Mouse (Mus musculus) left cerebral cortex, adult 9 months (tissue): ENCODE results near the gene Cnmd.
A peak's percentile ranks its signal among the peaks of the same experiment; 100 is the strongest.

Source experiments
- DNase-seq, 2 experiments: peaks; one replicate each; pipeline ENCODE4 v3.0.0; 2022; ENCODE audit warnings: low spot score in 2 of 2

The Cnmd gene

DNA sequence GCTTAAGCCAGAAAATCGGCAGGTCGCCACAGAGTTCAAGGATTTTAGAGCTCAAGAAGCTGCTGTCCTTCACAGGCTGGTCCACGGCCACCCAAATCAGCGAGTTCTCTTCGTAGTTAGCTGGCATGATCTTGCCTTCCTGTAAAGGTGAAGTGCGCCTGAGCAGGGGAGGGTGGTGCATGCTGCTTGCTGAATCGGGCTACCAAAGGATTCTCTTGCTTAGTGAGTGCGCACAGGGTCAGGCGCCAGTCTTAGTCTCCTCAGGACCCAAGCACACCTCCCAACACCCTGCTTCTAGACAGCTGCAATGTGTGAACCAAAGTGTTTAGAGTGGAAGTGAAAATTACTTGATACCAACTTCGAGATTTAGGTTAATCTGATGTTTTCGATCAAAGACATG lies 16.6 kb downstream of the Cnmd start:
- DNase-seq: no peak

DNA sequence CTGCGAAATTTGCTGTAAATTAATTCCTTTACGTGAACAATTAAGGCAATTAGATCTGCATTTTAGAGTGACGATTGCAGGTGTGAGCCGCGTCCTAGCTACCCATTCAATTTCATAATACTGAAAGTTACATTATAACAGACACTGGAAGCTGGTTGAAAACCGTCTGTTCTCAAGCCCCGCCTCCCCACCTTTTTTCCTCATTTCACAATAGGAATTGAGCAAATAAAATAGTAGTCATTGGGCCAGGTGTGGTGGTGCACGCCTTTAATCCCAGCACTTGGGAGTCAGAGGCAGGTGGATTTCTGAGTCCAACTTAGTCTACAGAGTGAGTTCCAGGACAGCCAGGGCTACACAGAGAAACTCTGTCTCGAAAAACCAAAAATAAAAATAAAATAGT lies 19.9 kb downstream of the Cnmd start:
- no peak for DNase-seq

DNA sequence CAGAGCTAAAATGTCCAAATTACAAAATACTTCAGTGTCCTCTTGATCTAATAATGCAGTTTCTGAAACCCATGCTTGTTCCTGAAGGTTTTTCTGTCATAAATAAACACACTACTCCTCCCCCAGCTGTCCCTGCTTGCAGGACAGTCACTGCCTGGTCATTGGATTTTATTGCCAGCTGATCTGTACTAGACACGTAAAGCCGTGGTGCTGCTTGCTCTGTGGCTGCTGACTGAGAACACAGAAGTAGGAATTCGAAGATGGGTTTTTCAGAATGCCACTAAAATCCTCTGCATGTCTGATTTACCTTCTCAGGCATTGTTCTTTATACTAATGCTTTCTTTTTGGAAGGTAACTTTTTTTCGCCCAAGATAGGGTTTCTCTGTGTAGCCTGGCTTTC lies 25.2 kb downstream of the Cnmd start:
- no peak for DNase-seq

DNA sequence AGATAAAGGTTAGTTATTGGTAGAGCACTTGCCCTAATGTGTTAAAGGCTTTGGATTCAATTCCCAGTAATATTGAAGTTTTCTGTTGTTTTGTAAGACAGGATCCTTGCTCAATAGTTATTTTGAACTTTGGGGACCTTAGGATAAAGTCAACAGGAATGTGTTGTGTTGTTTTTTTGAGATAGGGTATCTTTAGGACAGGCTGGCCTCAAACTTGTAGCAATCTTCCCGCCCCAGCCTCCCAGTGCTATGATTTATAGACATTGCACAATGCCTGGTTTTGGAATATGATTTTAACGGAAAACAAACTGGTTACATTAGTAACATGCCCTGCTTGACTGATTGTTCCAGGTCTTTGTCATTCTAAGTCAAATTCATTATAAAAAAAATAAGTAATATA lies 28.8 kb downstream of the Cnmd start:
- DNase-seq: no peak

DNA sequence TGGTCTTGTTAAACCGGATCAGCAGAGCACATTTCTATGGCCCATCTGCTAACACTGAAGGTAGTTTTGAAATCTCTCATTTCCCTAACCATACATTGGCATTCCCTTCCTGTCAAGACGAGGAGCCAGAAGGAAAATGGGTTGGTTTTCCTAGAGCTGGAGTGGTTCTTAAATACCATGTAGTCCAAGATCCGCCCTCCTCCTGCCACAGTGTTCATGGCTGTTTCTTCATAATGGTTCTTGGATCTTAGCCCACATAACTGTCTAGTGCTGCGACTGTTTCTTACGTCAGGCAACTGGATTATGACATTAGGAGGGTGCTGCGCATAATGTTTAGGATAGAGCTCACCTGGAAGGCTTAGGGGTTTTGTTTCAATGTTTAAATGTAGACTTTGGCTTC lies 29.6 kb downstream of the Cnmd start:
- no peak for DNase-seq

DNA sequence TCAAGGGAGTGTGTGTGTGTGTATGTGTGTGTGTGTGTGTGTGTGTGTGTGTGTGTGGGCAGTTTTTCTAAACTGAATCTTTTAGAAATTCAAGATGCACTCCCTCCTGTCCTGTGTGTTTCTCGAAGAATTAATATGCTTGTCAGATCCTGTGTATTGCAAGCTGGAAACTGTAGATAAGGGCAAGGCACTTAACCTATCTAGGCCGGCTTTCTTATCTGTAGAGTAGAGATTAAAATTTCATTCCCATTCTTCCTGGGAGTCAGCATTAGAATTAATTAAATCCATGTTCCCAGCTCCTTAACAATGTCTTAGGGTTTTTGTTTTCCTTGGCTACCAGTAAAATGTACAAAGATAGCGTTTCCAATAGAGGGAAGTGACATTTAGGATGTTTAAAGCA lies 40.8 kb downstream of the Cnmd start:
- no peak for DNase-seq

DNA sequence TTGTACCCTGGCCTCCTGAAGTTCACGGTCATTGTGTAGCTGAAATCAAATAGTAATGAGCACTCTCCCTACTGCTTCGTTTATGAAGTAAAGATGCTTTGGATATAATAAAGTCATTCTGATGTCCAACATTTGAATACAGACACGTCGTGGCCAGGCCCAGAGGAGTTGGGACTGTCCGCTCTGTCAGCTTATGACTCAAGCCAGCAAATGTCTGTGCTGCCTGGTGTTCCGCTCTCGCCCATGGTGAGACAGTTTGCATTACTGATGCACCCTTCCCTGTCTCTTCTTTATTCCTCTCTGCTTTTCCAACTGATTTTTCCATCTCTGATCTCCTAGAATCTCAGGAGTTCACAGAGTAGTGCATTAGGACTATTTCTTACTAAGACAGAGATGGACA lies 42.2 kb downstream of the Cnmd start:
- no peak for DNase-seq

DNA sequence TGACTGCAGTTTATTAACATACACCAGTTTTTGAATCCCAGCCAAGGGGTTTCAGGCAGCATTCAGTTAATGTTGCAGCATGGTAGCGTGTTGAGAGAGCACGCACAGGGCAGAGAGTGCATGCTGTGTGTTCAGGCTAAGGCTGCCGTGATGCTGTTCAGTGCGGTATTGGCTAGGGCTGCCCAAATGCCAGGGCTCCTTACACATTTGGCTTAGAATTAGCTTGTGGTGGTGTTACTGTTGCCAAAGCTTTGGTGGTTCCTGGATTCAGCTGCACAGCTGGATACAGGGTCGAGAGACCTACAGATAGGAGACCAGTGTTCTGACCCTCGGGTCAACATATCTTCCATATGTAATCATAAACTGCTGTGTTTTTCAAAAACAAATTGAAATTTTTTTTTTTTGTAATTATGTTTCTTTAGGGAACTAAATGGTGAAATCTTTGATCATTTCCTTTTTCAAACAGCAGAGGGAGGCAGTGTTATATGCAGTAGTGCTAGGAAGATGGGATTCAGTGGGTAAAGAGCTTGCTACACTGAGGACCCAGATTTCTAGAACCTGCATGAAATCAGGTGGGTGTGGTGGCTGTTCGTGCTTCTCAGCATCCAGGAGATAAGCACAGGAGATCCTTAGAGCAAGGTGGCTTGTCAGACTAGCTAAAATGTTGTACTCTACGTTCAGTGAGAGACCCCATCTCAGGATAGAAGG lies 44.7 kb downstream of the Cnmd start:
- DNase-seq: peak in 1 of 2 experiments; percentile 32

DNA sequence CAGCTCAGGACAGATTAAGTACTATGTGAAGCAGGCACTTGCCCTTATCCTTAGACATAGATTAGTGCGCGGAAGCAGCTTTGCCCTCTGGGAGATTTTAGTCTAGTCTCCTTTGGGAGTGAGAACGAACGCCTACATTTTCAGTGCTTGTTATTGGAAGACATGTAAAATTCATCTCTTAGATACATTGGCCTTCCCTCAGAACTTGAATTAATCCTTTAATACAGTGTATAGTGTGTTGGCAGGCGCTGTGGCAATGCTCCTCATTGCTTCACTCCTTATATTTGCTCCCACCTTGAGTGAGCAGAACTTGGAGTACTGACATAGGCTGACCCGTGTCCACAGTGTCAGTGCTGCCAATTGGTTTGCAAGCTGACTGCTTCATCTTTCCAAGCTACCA lies 53.7 kb downstream of the Cnmd start:
- DNase-seq: no peak

DNA sequence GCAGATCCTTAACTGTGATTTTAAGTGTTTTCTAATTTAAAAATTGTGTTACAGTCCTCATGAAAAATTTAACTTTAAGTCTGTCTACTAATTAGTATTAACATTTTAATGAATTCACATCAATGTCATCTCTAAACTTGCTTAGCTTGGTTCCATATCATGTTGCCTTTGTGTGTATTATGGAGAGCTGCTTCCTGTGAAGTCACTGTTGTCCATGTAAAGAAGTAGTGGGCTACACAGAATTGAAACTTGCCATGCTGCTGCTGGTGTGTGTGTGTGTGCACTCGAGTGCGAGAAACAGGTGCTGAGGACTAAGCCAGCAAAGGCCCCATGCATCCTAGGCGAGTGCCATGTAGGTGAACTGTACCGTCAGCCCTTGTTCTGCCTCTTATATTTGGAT lies 54.6 kb downstream of the Cnmd start:
- no peak for DNase-seq

DNA sequence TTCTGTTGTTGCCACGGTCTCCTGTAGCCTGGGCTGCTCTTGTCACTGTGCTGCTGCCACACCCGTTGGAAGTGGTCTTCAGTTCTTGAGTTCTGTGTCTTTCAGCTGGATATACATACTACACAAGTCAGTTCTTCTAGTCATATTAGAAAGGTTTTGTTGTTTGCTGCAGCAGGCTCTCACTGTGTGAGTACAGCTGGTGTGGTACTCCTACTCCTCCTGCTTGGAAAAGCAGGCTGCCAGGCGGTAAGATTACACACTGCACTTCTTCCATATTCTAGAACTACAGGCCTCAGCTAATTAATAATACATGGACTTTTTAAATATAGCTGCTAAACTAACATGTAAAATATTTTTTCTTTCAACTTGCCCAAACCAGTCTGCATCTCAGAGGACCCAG lies 55.1 kb downstream of the Cnmd start:
- DNase-seq: peak in 1 of 2 experiments; percentile 26

DNA sequence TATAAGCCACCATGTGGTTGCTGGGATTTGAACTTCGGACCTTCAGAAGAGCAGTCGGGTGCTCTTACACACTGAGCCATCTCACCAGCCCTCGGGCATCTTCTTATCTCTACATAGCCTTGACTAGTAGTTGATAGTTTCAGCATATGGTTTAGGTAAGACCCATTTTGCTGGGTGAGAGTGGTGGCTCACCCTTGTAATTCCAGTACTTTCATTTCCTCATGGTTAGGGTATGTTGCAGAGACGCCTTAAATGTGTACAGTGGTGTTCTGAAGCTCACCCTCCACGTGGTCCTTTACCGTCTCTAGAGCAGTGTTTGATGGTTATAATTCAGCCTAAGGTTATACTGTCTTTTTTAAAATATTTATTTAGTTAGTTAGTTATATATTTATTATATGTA lies 55.6 kb downstream of the Cnmd start:
- DNase-seq: no peak

DNA sequence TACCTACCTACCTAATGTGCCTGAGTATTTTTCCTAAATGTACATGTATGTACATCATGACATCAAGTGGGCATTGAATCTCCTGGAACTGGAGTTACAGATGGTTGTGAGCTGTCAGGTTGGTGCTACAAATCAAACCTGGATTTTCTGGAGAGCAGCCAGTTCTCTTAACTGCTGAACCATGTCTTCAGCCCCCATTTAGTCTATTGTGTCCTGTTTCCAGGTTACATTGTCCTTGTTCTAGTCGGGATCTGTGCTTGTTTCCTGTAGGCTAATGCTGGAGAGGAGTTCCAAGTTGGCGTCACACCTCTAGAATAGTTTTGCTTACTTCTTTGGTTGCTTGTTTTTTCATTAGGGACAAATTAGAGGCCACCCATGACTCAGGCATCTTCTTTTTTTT lies 56.1 kb downstream of the Cnmd start:
- DNase-seq: no peak

DNA sequence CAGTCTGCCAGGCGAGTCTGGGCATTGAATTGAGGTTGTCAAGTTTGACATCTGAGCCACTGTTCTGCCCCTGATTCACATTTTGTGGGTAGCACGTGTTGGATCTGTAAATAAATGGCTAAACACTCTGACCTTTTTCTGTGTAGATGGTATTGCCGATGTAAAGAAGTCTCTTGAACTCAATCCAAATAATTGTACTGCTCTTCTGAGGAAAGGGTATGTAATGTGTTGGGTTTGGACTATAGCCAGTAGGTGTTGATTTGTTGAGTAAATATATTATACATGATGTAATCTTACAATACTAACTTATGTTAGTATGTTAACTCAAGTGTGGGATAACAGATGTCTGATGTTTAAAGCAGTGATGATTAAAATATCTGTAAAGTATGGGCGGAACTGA lies 65.4 kb downstream of the Cnmd start:
- no peak for DNase-seq

DNA sequence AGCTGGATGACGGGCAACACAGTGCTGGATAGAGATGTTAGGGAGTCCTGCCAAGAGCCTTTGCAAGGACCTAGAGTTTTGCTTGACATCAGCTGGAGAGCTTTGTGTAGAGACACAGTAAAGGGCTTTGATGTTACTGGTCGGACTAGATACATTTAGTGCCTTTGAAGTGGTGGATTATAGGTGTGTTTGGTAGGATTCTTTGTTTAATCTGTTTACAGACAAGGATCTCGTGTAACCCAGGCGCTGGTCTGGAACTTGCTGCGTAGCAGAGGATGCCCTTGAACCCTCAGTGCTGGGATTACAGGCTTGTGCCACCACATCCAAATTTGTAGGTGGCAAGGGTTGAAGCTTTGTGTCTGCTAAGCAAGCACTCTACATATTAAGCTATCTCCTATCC lies 67.9 kb downstream of the Cnmd start:
- DNase-seq: no peak

DNA sequence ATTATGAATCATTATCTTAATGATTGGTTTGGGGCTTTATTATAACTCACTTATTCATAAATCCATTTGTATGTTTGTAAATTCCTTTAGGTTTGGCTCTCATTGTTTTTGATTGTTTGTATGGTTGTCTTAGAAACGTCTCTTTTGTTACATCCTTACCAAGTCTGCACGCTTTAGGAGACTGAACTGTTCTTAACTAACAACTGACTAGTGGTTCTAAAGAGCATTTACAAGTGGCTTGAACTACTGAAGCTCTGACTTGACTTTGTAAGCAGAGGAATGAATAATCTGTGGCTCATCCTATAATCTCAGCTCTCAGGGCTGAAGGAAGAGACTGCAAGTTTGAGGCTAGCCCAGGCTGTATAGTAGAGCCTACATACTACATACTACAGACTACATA lies 70.4 kb downstream of the Cnmd start:
- no peak for DNase-seq

DNA sequence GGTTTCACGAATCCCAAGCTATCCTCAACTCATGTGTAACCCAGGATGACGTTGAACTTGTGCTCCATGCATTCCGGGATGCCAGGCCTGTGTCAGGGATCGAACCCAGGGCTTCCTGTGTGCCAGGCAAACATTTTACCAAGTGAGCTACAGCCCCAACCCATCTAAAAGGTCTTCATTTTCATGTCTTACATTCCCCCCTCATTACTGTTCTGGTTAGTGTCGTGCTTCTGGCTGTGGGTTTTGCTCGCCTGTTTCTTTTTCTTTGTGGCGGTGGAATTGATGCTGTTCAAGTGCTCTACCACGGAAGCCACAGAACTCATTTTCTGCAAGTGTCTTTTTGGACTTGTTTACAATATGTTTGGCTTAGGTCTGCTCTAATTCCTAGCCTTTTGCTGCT lies 71.1 kb downstream of the Cnmd start:
- DNase-seq: no peak

DNA sequence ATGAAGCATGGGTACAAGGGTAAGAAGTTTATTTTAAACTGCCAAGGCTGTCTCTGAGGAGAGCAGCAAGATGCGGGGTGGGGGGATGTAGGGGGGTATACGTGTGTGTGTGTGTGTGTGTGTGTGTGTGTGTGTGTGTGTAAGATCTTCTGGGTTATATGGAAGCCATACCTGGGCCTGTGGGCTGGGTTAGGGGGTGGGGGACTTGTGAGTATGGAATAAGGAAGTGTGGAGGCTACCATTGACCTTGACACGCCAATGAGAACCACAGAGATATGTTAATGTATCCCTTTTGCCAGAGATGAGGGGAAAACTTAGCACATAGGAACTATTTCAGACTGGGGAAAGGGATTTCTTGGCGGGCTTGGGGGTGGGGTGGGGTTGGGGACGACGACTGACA lies 72.6 kb downstream of the Cnmd start:
- no peak for DNase-seq

DNA sequence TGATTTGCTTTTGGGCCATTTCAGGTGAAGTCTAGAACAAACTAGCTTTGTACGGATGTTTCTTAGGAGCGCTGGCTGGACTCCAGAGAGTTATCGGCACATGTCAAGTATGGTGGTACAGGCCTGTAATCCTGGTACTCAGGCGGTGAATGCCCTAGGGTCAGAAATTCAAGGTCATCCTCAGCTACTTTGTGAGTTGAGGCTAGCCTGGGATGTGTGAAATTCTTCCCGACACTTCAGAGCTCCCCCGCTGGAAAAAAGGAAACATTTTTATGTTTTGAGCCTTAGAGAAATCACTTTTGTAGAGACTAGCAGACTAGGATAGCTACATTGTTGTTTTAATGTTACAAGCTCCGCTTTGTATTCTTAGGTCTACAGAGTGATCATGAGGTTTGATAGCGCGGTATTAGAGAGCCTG lies 73.4 kb downstream of the Cnmd start:
- no peak for DNase-seq

DNA sequence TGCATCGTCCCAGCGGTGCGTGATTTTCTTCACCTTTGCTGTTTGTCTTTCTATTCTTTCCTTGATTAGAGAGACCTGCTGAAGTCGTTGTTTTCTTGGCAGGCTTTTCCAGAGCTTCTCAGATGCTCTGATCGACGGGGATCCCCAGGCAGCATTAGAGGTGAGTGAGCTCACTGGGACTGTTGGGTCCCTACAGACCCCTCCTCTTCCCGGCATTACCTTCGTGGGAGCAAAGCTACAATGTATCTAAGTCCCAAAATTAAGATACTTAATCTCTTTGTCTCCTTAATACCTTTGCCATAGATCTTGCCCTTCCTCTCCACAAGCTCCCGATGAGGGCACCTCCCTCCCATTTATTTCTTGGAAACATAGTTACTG lies 74.1 kb downstream of the Cnmd start:
- DNase-seq: no peak
